ENCODE assay signal across 23 mouse cellular contexts in the genomic region with DNA sequence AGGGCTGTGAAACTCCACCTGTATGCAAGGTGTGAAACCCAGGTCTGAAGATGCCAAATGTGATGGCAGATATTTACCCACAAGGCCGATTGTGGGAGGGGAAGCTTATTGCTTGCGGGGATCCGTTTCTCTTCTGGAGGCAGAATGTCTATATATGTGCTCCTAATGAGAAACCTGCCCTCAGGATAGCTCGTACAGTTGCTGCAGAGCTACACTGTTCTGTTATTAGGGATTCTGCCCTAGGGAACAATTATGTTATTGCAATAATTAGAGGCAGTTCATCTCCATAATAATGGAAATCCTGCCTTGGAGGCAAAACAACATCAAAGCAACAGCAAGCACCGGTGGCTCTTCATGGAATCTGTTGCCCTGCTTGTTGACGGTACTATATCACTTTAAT.
DNase-seq lines count a peak whose midpoint lies in the region; ATAC-seq and TF ChIP-seq lines count a peak whose summit lies in the region.
"Had no signal": no experiment of that assay in that cellular context is flagged by ENCODE, and none has a peak within 500 bp of the region (broad histone marks: within the 10 kb centered on the region; RNA-seq: fewer than 3 reads in every experiment).

No protein-coding gene starts in this region.

- no peak overlapping the region for H3K4me2 ChIP-seq in neural tube, embryonic 12.5 days (replicated peaks)
- no peak overlapping the region for H3K4me2 ChIP-seq in hindbrain, embryonic 16.5 days (ENCODE audit: low read length)
- no peak overlapping the region for H3K4me2 ChIP-seq in midbrain, postnatal 0 days (ENCODE audit: low read depth, low read length, poor library complexity, severe bottlenecking)
- H3K4me2 ChIP-seq: forebrain, embryonic 13.5 days; heart, embryonic 15.5 days; limb, embryonic 12.5 days; liver, embryonic 15.5 days; lung, embryonic 14.5 days had no signal

- DNase-seq in neural tube, embryonic 10.5 days (ENCODE audit: extremely low spot score, low spot score) = no peak
- DNase-seq in midbrain, postnatal 0 days (ENCODE audit: low spot score) = peak; percentile 26
- DNase-seq in heart, postnatal 10 days = no peak
- DNase-seq in layer of hippocampus, adult 8-10 months (ENCODE audit: low spot score in 2 of 2) = no peak
- DNase-seq: adrenal gland, postnatal 36 days; B cell, adult 2 months; cerebellum, adult 8-10 months; cerebellum, postnatal 36 days; gastrocnemius, postnatal 10 days; heart, postnatal 36 days; kidney, adult 11 months; kidney, postnatal 25 days; lung, embryonic 14.5 days; lung, postnatal 14 days; thymus, postnatal 4 days had no signal

- H3K9me3 ChIP-seq in neural tube, embryonic 12.5 days = no peaks in the 10 kb centered on the region
- H3K9me3 ChIP-seq in hindbrain, embryonic 16.5 days (ENCODE audit: control insufficient read depth, low read length) = no peaks in the 10 kb centered on the region
- H3K9me3 ChIP-seq in midbrain, postnatal 0 days (ENCODE audit: low read length) = no peaks in the 10 kb centered on the region
- H3K9me3 ChIP-seq: forebrain, embryonic 13.5 days; heart, embryonic 15.5 days; limb, embryonic 12.5 days; liver, embryonic 15.5 days had no signal

- intact Hi-C loops in heart, postnatal 10 days (cut with DNase I) = no loop called here

- WGBS in neural tube, embryonic 12.5 days = 62% methylated on average over 6 of the region's 6 CpGs
- WGBS in hindbrain, embryonic 16.5 days = 43% methylated on average over 6 of the region's 6 CpGs
- WGBS in midbrain, postnatal 0 days = 54% methylated on average over 6 of the region's 6 CpGs

- H3K4me1 ChIP-seq in neural tube, embryonic 12.5 days = no peaks in the 10 kb centered on the region
- no peaks in the 10 kb centered on the region for H3K4me1 ChIP-seq in hindbrain, embryonic 16.5 days (ENCODE audit: control insufficient read depth, insufficient read depth, low read depth, low read length)
- no peaks in the 10 kb centered on the region for H3K4me1 ChIP-seq in midbrain, postnatal 0 days (ENCODE audit: insufficient read depth, low read length)
- H3K4me1 ChIP-seq: heart, embryonic 15.5 days; limb, embryonic 12.5 days; liver, embryonic 15.5 days had no signal

- H3K27me3 ChIP-seq in neural tube, embryonic 12.5 days (replicated peaks) = no peaks in the 10 kb centered on the region
- H3K27me3 ChIP-seq in hindbrain, embryonic 16.5 days (replicated peaks; ENCODE audit: control insufficient read depth, insufficient read depth, low read length) = no peaks in the 10 kb centered on the region
- H3K27me3 ChIP-seq in midbrain, postnatal 0 days (ENCODE audit: insufficient read depth, low read length) = no peaks in the 10 kb centered on the region
- H3K27me3 ChIP-seq: forebrain, embryonic 13.5 days; heart, embryonic 15.5 days; limb, embryonic 12.5 days; liver, embryonic 15.5 days had no signal

- H3K9ac ChIP-seq in neural tube, embryonic 12.5 days = no peak overlapping the region
- H3K9ac ChIP-seq in hindbrain, embryonic 16.5 days (ENCODE audit: low read depth, low read length) = no peak overlapping the region
- no peak overlapping the region for H3K9ac ChIP-seq in midbrain, postnatal 0 days (replicated peaks; ENCODE audit: low read length, poor library complexity, severe bottlenecking)
- H3K9ac ChIP-seq: forebrain, embryonic 13.5 days; heart, embryonic 15.5 days; limb, embryonic 12.5 days; liver, embryonic 15.5 days; lung, embryonic 14.5 days had no signal

- ATAC-seq in neural tube, embryonic 12.5 days (ENCODE audit: low FRiP score, low read depth) = 0 out of 2 replicates have a peak, but pooled peaks have one; percentile 37
- peak; percentile 71 for ATAC-seq in hindbrain, embryonic 16.5 days
- no peak for ATAC-seq in midbrain, postnatal 0 days (ENCODE audit: low FRiP score)
- ATAC-seq: forebrain, embryonic 13.5 days; inflammation-experienced regulatory T-cells, adult 6 months had no signal

- TF ChIP-seq CTCF in midbrain, postnatal 0 days (IDR thresholded peaks at IDR 0.05) = no peak

- no peak overlapping the region for H3K27ac ChIP-seq in neural tube, embryonic 12.5 days
- H3K27ac ChIP-seq in hindbrain, embryonic 16.5 days (ENCODE audit: low read depth, low read length) = no peak overlapping the region
- H3K27ac ChIP-seq in midbrain, postnatal 0 days (ENCODE audit: low read depth, low read length) = no peak overlapping the region
- H3K27ac ChIP-seq: forebrain, embryonic 13.5 days; heart, embryonic 15.5 days; left cerebral cortex, adult 2 months; limb, embryonic 12.5 days; liver, embryonic 15.5 days had no signal

- H3K36me3 ChIP-seq in neural tube, embryonic 12.5 days = no peaks in the 10 kb centered on the region
- H3K36me3 ChIP-seq in hindbrain, embryonic 16.5 days (ENCODE audit: control insufficient read depth, insufficient read depth, low read length) = no peaks in the 10 kb centered on the region
- no peaks in the 10 kb centered on the region for H3K36me3 ChIP-seq in midbrain, postnatal 0 days (ENCODE audit: insufficient read depth, low read length)
- H3K36me3 ChIP-seq: heart, embryonic 15.5 days; limb, embryonic 12.5 days; liver, embryonic 15.5 days had no signal

- H3K4me3 ChIP-seq in neural tube, embryonic 12.5 days = no peak overlapping the region
- H3K4me3 ChIP-seq in hindbrain, embryonic 16.5 days (ENCODE audit: low read length) = no peak overlapping the region
- H3K4me3 ChIP-seq in midbrain, postnatal 0 days (ENCODE audit: low read depth, low read length) = no peak overlapping the region
- H3K4me3 ChIP-seq: forebrain, embryonic 13.5 days; heart, embryonic 15.5 days; left cerebral cortex, adult 2 months; limb, embryonic 12.5 days; liver, embryonic 15.5 days had no signal
